Mouse (Mus musculus): ENCODE results near the gene Stx4a.
A peak's percentile ranks its signal among the peaks of the same experiment; 100 is the strongest.
"Not testable (repeated sequence)": the region's sequence is repeated elsewhere in the genome, so short reads cannot be mapped to it uniquely, and the experiment has no call there.

Gene Stx4a

DNA sequence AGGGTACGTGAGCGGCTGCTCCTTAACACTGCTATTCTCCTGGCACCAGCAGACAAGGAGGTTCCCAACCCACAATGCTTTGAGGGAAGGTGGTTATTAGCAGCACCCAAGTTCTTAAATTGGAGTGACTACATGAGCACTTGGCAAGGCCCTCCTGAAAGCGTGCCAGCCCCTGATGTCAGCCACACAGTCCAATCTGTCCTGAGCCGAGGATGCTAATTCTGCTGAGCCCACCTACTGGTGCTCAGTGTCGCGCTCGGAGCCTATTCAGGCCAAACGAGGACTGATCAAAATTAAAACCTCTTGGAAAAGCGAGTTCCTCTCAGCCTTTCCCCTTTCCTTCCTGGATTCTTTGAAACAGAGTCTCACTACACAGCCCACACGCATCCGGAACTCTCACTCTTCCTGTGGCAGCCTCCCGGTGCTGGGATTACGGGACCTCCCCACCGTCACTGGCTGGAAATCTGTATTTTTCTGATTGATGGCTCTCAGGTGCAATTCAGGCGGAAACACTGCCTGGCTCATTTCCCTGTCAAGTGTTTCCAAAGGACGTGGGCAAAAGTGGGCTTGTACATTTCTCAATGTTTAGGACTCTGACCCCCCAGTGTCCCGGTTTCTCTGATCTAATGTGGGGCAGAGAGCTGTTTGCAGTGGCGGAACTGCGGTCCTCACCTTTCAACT, 9.7 kb upstream of the Stx4a start:
- no peak for DNase-seq (ENCODE audit: low read depth, low spot score)

DNA sequence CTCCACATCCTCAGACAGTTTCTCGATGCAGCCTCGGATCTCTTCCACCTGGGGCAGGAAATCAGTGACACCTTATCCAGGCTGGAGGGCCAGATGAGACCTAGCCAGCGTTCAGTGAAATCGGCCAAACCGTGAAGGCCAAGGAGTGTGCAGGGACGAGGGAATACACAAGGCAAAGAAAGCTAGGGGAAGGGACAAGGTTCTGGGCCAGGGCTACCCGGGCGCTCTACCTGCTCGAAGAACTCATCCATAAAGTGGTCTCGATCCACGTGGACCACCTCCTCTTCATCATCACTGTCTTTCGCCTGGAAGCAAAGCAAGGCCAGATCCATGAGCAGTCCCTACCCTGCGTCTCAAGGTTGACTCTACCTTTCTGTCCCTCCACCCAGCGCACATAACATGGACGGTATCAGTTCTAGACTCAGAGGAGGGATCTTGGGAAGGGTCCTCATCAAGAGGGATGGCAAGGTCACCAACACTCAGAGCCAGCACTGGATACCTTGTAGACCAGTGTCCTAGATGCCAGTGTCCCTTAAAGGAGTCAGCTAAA, 8.9 kb upstream of the Stx4a start:
- DNase-seq (ENCODE audit: low read depth, low spot score) = no peak

DNA sequence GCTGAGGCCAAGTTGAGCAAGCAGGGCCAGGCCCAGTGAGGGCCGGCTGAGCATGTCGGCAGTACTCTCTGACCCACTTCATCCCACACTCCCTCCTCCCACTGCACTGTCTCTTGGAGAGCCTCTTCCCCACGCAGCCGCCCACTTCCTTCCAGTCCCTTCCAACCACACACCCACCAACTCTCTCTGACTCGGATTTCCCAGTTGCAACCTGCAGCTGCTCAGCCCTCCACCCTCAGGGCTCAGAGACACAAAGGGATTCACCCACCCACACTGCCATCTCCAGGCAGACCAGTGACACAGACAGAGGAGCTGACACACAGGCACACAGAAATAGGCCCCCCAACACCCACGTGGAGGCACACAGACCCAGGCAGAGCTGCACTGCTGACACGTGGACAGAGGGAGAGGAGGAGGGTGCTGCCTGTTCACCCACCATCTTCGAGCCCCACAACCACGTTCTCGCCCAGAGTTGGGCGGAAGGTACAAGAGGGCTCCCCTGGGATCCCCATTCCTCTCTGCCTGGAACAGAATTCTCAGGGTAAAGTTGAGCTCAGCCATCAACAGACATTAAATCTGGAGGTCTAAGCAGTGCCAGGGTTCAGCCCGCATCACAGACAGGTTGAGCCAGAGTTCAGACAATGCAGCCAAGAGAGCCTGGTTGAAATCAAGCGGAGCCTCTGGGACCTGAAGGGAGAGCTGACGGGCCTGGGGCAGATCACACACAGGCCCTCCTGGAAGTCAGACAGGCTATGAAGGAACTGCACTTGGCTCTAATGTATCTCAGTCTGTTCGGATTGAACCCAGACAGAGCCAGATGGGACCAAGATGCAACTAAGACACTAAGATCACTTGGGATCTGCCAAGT, 7.9 kb upstream of the Stx4a start:
- no peak for DNase-seq (ENCODE audit: low read depth, low spot score)

DNA sequence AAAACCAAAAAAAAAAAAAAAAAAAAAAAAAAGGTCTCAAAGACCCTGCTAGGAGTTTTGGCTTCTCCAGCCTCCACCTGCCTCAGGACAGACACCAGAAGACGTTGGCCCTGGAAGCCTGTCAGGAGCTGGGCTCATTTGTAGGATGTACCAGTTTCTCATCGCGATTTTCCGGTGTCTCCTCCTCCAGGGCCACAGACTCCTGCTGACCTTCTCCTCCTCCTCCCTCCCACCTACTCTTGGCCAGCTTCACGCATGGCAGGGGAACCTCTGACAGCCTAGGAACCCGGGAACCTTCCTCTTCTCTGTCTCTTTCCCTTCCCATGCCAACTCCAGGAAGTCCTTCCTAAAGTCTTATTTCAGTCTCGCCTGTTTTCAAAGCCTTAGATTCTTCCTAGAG, 7.0 kb upstream of the Stx4a start:
- no peak for DNase-seq (ENCODE audit: low read depth, low spot score)

DNA sequence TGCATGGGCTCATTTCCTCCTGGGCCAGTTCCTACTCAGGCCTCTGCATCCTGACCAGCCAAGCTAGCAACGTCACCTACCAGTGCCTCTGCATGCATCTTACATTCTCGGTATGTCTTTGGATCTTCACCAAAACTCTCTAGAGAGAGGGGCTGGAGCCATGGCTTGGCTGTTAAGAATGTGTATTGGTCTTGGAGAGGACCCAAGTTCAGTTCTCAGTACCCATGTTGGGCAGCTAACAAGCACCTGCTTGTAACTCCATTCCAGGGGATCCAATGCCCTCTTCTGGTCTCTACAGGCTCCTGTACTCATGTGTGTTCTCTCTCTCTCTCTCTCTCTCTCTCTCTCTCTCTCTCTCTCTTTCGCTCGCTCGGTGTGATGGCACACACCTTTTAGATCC, 6.3 kb upstream of the Stx4a start:
- DNase-seq (ENCODE audit: low read depth, low spot score) = no peak

DNA sequence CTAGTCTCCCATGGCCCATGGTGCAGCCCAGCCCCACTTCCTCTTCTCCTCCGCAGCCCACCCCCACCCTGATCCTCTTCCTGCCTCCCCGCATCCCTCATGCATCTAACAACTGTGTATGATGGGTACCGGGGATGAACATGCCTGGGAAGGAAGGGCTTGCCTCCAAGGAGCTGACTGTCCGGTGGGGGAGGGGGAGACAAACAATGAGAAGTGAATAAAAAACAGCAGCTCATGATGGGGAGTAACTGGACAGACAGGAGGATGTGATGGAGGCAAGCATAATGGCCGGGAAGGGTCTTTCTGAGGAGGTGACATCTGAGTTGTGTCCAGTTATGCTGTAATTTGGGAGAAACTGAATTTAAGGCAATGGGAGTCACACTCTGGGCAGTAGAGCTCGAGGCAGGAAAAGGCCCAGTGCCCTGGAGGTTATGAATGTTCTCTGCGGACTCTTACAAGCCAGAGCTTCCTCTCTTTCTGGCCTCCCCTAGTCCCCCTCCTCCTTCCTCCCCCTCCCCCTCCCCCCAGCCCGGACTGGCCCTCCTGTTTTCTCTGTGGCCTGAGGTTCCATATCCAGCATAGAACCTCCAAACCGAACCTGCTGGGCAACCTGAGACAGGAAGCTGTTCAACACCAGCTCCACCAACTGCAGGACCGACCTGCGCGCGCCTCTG, 3.1 kb upstream of the Stx4a start:
- no peak for DNase-seq (ENCODE audit: low read depth, low spot score)

DNA sequence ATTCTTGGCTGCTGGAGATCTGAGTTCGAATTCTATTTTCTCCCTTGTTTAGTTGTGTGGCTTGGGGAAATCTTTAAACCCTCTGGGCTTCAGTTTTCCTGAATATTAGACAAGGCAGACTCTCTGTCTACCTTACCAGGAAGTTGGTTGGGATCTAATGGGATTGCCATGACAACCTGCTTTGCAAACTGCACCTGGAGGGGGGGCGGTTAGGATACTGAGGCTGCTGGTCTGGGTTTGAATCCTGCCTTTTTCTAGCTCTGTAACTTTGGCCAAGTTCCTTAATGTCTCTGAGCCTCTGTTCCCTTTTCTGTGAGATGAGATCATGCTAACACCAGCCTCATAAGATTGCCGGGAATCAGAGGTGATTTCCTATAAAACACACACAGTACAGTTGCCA, 1.6 kb upstream of the Stx4a start:
- DNase-seq (ENCODE audit: low read depth, low spot score) = no peak

DNA sequence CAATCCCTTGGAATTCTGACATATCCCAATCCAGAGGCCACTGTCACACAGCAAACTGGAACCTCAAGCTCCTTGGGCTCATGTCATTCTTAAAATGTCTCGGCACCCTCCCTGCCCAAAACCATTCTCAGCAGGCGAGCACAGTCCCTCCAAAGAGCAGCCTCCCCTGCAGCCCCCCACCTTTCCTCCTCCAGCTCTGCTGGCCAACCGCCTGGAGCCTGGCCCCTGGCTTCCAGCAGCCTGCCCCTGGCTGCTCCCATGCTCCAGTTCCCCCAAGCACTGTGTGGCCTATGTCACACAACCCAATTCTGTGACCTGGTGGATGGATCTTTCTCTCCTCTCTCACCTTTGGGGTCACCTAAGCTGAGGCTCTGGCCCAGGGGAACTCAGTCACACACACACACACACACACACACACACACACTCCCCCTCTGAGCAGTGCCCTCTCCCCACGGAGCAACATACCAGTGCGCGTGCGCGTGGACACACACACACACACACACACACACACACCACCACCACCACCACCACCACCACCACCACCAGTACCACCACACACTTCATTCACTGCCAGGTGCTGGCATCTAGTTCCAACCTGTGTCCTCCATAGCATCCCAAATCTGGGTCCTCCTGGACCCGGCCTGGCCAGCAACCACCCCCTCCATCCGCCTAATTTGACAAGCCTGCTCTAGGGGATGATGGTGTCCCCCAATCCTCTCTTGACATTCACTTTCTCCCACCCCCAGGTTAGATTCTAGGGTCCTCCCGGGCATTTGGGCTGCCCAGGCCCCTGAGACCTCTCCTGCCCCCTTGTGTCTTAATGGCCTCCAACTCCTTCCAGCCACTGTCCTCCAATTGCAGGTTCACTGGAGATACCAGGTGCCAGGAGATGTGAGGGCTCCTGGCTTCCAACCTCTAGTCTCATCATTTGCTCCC, 590 bp upstream of the Stx4a start:
- no peak for DNase-seq (ENCODE audit: low read depth, low spot score)

DNA sequence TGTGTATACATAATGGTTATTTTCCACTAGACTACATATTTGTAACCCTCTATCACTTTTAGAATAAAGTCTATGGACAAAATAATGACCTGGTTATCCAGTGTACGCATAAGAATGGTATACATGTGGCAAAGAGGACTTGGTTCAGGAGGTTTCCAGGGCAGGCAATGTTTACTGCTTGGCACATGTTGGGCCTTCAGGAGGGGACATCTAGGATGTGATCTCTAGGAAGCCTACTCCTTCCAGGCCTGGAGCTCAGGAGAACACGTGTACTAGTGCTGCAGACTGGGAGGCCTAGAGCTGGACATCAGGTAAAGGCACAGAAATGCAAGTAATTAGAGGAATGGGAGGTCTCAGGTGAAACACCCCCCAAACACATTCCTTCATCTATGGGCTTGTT, 11.5 kb downstream of the Stx4a start:
- DNase-seq (ENCODE audit: low read depth, low spot score) = no peak

DNA sequence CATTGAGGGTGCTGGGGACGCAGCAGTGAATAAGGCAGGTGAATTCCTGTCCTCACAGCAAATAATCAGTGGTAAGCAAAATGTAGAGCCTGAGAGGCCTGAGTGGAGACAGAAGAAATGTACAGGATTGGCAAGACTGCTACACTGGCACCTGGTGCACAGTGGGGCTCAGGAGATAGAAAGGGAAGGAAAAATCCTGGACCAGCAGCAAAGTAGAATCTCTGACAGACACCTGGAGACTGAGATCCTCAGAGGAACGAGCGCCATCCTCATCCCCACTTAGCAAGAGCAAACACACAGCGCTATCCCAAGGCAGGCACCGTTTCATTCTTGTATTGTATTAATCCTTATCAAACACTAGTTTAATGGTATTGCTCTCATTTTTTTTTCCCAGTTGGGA, 13.4 kb downstream of the Stx4a start:
- no peak for DNase-seq (ENCODE audit: low read depth, low spot score)

DNA sequence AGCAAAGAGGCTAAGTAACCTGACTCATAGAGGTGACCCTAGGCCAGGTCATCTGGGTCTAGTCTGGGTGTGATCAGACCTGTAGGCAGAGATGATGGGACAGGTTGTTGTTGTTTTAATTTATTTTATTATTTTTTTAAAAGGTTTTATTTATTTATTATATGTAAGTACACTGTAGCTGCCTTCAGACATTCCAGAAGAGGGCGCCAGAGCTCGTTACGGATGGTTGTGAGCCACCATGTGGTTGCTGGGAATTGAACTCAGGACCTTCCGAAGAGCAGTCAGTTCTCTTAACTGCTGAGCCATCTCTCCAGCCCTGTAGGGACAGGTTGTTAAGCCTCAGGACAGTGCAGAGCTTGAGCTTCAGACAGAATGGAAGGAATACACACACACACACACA, 13.8 kb downstream of the Stx4a start:
- not testable (repeated sequence) for DNase-seq (ENCODE audit: low read depth, low spot score)

DNA sequence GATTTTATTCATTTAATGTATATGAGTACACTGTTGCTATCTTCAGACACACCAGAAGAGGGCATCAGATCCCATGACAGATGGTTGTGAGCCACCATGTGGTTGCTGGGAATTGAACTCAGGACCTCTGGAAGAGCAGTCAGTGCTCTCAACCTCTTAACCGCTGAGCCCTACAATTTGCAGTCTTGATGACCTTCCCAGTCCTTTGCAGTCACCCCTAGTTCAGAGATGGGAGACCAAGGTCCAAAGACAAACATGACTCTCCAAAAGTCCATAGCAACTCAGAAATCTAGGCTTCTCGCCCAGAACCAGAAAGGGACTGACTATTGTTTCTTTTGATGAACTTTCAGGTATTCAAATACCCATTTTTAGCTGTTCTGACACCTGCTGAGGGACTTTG, 15.9 kb downstream of the Stx4a start:
- not testable (repeated sequence) for DNase-seq (ENCODE audit: low read depth, low spot score)

DNA sequence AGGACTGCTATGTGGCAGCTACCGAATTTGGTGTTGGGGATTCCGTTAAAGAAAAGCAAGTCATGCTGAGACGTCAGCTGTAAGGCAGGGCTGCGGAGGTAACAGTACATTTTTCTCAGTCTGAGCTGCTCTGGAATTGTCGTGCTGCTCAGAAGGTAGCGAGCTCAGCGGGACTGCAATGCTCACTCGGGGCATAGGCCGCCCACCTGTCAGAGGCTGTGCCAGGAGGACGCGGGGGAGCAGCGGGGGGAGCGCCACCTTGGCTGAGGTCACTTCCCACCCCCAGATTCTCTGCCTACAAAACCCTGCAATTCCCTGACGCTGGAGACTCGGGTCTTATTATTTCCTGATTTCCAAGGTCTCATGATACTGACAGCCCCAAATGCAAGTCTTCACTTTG, 16.8 kb downstream of the Stx4a start:
- no peak for DNase-seq (ENCODE audit: low read depth, low spot score)

DNA sequence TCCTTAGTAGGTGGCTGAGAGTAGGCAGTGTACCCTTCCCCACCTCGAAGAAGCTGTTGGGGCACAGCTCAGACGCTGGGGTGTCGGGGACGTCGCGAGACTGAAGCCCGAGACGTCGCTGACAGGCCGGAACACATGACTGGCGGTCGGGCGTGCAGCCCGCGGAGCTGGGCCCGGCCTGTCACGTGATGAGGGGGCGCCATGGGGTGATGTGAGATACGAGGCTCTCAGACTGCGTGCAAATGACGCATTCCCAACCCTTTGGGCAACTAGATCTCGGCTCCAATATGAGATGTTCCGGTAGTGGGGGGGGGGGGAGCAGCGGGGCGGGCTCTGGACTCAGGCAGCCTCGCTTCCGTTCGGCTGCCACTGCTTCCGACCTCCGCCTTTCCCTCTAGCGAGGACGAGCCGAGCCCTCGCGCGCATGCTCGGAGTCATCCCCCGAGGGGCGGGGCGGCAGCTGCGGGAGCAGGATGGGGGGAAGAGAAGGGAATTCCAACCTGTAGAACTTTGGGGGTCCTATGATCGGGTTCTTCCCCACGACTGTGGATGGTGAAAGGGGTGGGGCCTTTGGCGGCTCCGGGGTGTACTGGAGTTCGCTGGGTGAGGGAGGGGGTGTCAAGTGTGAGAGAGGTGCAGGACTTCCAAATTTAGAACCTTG, 17.4 kb downstream of the Stx4a start:
- peak; percentile 87 for DNase-seq (ENCODE audit: low read depth, low spot score)

DNA sequence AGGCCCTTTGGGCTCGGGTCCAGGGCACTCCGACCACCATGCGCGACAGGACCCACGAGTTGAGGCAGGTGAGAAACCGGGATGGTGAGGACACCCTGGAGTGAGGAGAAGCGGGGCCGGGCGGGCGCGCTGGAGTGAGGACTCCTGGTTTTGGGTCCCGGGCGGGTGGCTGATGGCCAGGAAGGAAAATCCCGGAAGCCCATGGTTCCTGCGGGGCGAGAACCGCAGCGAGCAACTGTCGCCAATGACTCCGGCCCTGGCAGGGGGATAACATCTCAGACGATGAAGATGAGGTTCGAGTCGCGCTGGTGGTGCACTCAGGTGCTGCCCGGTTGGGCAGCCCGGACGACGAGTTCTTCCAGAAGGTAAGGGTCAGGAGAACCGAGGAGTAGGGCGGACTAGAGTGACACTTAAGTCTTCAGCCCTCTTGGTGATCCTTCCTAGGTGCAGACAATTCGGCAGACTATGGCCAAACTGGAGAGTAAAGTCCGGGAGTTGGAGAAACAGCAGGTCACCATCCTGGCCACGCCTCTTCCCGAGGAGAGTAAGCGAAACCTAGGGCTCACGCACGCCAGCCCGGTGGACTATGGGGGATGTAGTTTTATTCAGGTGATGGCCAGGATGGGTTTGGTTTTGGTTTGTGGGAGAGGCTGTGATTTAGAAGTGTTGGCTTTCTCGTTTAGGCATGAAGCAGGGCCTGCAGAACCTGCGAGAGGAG, 18.1 kb downstream of the Stx4a start:
- peak; percentile 42 for DNase-seq (ENCODE audit: low read depth, low spot score)

DNA sequence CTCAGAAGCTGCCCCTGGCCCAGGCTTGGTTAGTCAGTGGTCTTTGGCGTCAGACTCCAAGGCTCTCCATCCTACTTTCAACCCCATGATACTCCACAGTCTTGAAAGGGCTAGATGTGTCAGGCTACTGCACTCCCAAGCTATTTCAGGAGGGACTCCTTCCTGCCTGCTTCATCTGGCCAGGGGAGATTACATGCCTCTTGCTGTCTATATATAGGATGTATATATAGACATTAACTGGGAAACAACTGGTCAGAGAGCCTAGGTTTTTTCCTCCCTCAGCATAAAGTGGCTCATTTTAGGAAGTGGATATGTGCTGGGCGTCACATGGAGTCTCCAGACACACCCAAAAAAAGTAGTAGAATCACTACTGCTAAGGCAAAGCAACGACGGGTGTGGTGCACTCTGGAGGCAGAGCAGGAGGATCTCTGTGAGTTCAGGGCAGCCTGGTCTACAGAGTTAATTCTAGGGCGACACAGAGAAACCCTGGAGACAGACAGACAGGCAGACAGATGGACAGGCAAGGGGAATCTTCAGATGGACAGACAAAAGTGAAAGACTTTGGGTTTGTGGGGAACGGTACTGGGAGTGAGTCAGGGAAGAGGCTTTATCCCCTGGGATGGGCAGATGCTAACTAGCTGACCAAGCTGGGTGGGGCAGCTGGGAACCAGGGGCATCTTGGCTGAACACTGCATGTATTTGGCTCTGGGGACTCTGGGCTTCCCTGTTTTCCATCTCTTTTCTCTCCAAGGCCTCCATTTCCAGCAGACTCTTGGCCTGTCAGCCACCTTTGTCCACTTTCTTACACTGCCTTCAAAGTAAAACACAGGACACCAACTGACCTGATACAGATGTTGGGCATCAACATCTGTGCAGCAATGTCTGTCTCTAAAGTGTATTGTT, 26.1 kb downstream of the Stx4a start:
- DNase-seq (ENCODE audit: low read depth, low spot score) = no peak

DNA sequence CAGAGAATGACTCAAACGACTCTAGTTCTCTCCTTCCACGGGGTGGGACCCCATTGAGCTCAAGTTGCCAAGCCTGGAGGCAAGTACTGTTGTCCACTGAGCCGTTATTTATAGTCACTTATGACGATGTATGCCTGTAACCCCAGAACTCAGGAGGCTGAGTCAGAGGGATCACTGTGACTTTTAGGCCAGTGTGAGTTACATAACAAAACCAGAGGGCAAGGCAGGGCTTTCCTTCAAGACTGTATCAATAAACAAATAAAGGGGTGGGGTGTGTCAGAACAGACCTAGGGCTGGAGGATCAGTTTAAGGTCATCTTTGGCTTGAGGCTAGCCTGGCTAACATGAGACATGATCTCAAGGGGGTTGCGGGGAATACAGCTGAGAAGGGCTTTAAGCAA, 26.8 kb downstream of the Stx4a start:
- DNase-seq (ENCODE audit: low read depth, low spot score) = no peak

DNA sequence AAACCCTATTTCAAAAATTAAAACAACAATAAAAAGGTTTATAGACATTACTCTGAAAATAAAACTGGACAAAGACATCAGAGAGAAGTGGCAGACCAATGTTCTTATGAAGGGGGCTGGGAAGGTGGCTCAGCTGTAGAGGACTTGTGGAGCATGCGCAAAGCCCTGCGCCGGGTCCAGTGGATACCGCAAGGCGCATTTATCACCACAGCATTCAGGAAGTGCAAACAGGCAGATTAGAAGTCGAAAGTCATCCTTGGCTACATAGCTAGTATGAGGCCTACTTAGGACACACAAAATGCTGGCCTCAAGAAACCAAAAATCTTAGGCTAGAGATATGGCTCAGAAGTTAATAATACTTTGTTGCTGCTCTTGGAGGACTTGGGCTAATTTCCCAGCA, 34.2 kb downstream of the Stx4a start:
- no peak for DNase-seq (ENCODE audit: low read depth, low spot score)

DNA sequence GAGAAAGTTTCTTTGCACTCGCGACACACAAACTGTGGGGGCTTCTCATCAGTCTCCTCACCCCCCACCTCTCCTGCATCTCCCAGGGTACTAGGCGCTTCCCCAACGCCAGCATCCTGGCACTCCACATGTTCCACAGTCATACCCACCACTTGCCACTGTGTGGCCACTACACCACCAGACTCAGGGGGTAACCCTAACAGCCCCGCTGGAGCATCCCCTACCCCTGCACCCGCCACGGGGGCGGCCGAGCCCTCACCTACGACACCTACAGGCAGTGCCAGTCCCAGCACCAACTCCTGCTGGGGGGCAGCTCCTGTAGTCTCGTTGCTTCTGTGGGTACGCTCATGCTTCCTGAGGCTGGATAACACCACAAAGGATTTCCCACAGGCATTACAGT, 42.3 kb downstream of the Stx4a start:
- DNase-seq (ENCODE audit: low read depth, low spot score) = no peak
